Mouse (Mus musculus): ENCODE results near the gene Gm9936.
A peak's percentile ranks its signal among the peaks of the same experiment; 100 is the strongest.

Gene Gm9936

GRCm38 (mm10) chr5:114858582-114858981, at the start of gene Gm9936:
Gm9936 (minus strand) TSS chr5:114858682.
- TF ChIP-seq POU5F1 (IDR thresholded peaks at IDR 0.05; ENCODE audit: borderline replicate concordance, low read length) (no peak), NANOG (IDR thresholded peaks at IDR 0.05; ENCODE audit: borderline replicate concordance, low read length) (no peak), CTCF (conservative IDR thresholded peaks at IDR 0.05; ENCODE audit: low read length) (no peak)
- H3K9me3 ChIP-seq (ENCODE audit: low read length) = no peaks in the 10 kb centered on the region
- H3K4me3 ChIP-seq (replicated peaks; ENCODE audit: low read length) = peak within 1 kb of the TSS; percentile 41; the same call in 1 of the 2 replicates
- H3K27me3 ChIP-seq (ENCODE audit: insufficient read depth, low read length) = peaks cover 46% of the 10 kb centered on the region
- no peaks in the 10 kb centered on the region for H3K36me3 ChIP-seq (ENCODE audit: insufficient read depth, low read length)
- H3K4me1 ChIP-seq (replicated peaks; ENCODE audit: low read depth, low read length) = peaks cover 19% of the 10 kb centered on the region

- peak; percentile 89 for TF ChIP-seq CTCF (conservative IDR thresholded peaks at IDR 0.05; ENCODE audit: low read length)
- no peak for TF ChIP-seq NANOG (IDR thresholded peaks at IDR 0.05; ENCODE audit: borderline replicate concordance, low read length)
- TF ChIP-seq POU5F1 (IDR thresholded peaks at IDR 0.05; ENCODE audit: borderline replicate concordance, low read length) = no peak
- H3K36me3 ChIP-seq (ENCODE audit: insufficient read depth, low read length) = peaks cover 6% of the 10 kb centered on the region; the same call in 1 of the 2 replicates
- H3K9me3 ChIP-seq (ENCODE audit: low read length) = peaks cover 7% of the 10 kb centered on the region
- peaks cover 40% of the 10 kb centered on the region for H3K4me1 ChIP-seq (replicated peaks; ENCODE audit: low read depth, low read length)
- H3K27me3 ChIP-seq (ENCODE audit: insufficient read depth, low read length) = no peaks in the 10 kb centered on the region
- no peak overlapping the region for H3K4me3 ChIP-seq (replicated peaks; ENCODE audit: low read length)
These were observed 43.9 kb upstream of the Gm9936 start for GRCm38 (mm10) chr5:114902413-114902812.

GRCm38 (mm10) chr5:114898857-114899256, 40.4 kb upstream of the Gm9936 start:
- no peaks in the 10 kb centered on the region for H3K27me3 ChIP-seq (ENCODE audit: insufficient read depth, low read length)
- H3K9me3 ChIP-seq (ENCODE audit: low read length) = no peaks in the 10 kb centered on the region
- TF ChIP-seq CTCF (conservative IDR thresholded peaks at IDR 0.05; ENCODE audit: low read length) (no peak), POU5F1 (IDR thresholded peaks at IDR 0.05; ENCODE audit: borderline replicate concordance, low read length) (no peak), NANOG (IDR thresholded peaks at IDR 0.05; ENCODE audit: borderline replicate concordance, low read length) (no peak)
- H3K4me3 ChIP-seq (replicated peaks; ENCODE audit: low read length) = no peak overlapping the region
- peaks cover 38% of the 10 kb centered on the region for H3K4me1 ChIP-seq (replicated peaks; ENCODE audit: low read depth, low read length)
- H3K36me3 ChIP-seq (ENCODE audit: insufficient read depth, low read length) = no peaks in the 10 kb centered on the region

- Histone ChIP-seq H3K27me3 (ENCODE audit: insufficient read depth, low read length) (no peaks in the 10 kb centered on the region), H3K36me3 (ENCODE audit: insufficient read depth, low read length) (no peaks in the 10 kb centered on the region), H3K4me1 (replicated peaks; ENCODE audit: low read depth, low read length) (peaks cover 38% of the 10 kb centered on the region), H3K4me3 (replicated peaks; ENCODE audit: low read length) (no peak overlapping the region), H3K9me3 (ENCODE audit: low read length) (no peaks in the 10 kb centered on the region)
- no peak for TF ChIP-seq POU5F1 (IDR thresholded peaks at IDR 0.05; ENCODE audit: borderline replicate concordance, low read length)
- no peak for TF ChIP-seq CTCF (conservative IDR thresholded peaks at IDR 0.05; ENCODE audit: low read length)
- no peak for TF ChIP-seq NANOG (IDR thresholded peaks at IDR 0.05; ENCODE audit: borderline replicate concordance, low read length)
These were observed 38.9 kb upstream of the Gm9936 start for GRCm38 (mm10) chr5:114897374-114897793.

- Histone ChIP-seq H3K4me3 (replicated peaks; ENCODE audit: low read length) (no peak within 1 kb of the TSS), H3K9me3 (ENCODE audit: low read length) (no peaks in the 10 kb centered on the region), H3K4me1 (replicated peaks; ENCODE audit: low read depth, low read length) (peaks cover 34% of the 10 kb centered on the region)
These were observed 38.3 kb upstream of the Gm9936 start, which contains the start of gene Oasl2 for GRCm38 (mm10) chr5:114896688-114897373. Oasl2 (plus strand) TSS chr5:114896936.

GRCm38 (mm10) chr5:114895542-114895941, 37.1 kb upstream of the Gm9936 start:
- Histone ChIP-seq H3K9me3 (ENCODE audit: low read length) (no peaks in the 10 kb centered on the region), H3K36me3 (ENCODE audit: insufficient read depth, low read length) (no peaks in the 10 kb centered on the region), H3K4me3 (replicated peaks; ENCODE audit: low read length) (no peak overlapping the region), H3K4me1 (replicated peaks; ENCODE audit: low read depth, low read length) (peaks cover 31% of the 10 kb centered on the region), H3K27me3 (ENCODE audit: insufficient read depth, low read length) (no peaks in the 10 kb centered on the region)
- no peak for TF ChIP-seq CTCF (conservative IDR thresholded peaks at IDR 0.05; ENCODE audit: low read length)
- peak; percentile 85 for TF ChIP-seq NANOG (IDR thresholded peaks at IDR 0.05; ENCODE audit: borderline replicate concordance, low read length)

More at GRCm38 (mm10) chr5:114896688-114897373, 38.3 kb upstream of the Gm9936 start, which contains the start of gene Oasl2:
- H3K36me3 ChIP-seq (ENCODE audit: insufficient read depth, low read length) = no peaks in the 10 kb centered on the region
- TF ChIP-seq NANOG (IDR thresholded peaks at IDR 0.05; ENCODE audit: borderline replicate concordance, low read length) = no peak
- H3K27me3 ChIP-seq (ENCODE audit: insufficient read depth, low read length) = no peaks in the 10 kb centered on the region

- Histone ChIP-seq H3K36me3 (ENCODE audit: insufficient read depth, low read length) (no peaks in the 10 kb centered on the region), H3K27me3 (ENCODE audit: insufficient read depth, low read length) (no peaks in the 10 kb centered on the region), H3K4me3 (replicated peaks; ENCODE audit: low read length) (no peak overlapping the region), H3K4me1 (replicated peaks; ENCODE audit: low read depth, low read length) (no peaks in the 10 kb centered on the region), H3K9me3 (ENCODE audit: low read length) (peaks cover 4% of the 10 kb centered on the region; the same call in 1 of the 2 replicates)
- TF ChIP-seq POU5F1 (IDR thresholded peaks at IDR 0.05; ENCODE audit: borderline replicate concordance, low read length) = no peak
- TF ChIP-seq CTCF (conservative IDR thresholded peaks at IDR 0.05; ENCODE audit: low read length) = no peak
- no peak for TF ChIP-seq NANOG (IDR thresholded peaks at IDR 0.05; ENCODE audit: borderline replicate concordance, low read length)
These were observed 30.5 kb upstream of the Gm9936 start for GRCm38 (mm10) chr5:114888995-114889394.

GRCm38 (mm10) chr5:114886801-114887200, 28.3 kb upstream of the Gm9936 start:
- no peaks in the 10 kb centered on the region for H3K36me3 ChIP-seq (ENCODE audit: insufficient read depth, low read length)
- H3K4me3 ChIP-seq (replicated peaks; ENCODE audit: low read length) = no peak overlapping the region
- 0 out of 2 replicates have a peak, but pooled peaks cover 5% of the 10 kb centered on the region for H3K4me1 ChIP-seq (replicated peaks; ENCODE audit: low read depth, low read length)
- 0 out of 2 replicates have a peak, but pooled peaks cover 3% of the 10 kb centered on the region for H3K27me3 ChIP-seq (ENCODE audit: insufficient read depth, low read length)
- peaks cover 4% of the 10 kb centered on the region; the same call in 1 of the 2 replicates for H3K9me3 ChIP-seq (ENCODE audit: low read length)
- TF ChIP-seq CTCF (conservative IDR thresholded peaks at IDR 0.05; ENCODE audit: low read length) = no peak
- TF ChIP-seq NANOG (IDR thresholded peaks at IDR 0.05; ENCODE audit: borderline replicate concordance, low read length) = no peak
- TF ChIP-seq POU5F1 (IDR thresholded peaks at IDR 0.05; ENCODE audit: borderline replicate concordance, low read length) = no peak
